Mouse (Mus musculus) lung, postnatal 0 days (tissue): ENCODE measurements around the gene Ntrk2.

Source experiments
- CTCF ChIP-seq: IDR thresholded peaks from 2 replicates; pipeline ENCODE4 v1.5.1; 2016; ENCODE audit warnings: antibody characterized with exemption, mild to moderate bottlenecking
- EP300 ChIP-seq: IDR thresholded peaks from 2 replicates; pipeline ENCODE4 v1.6.1; 2016; ENCODE audit warnings: antibody characterized with exemption, mild to moderate bottlenecking, control low read depth

GRCm38 (mm10) chr13:58955237-58955777 is 148.9 kb downstream of the Ntrk2 start:
- TF ChIP-seq CTCF: no peak
- no peak for TF ChIP-seq EP300
